Mouse (Mus musculus) ES-CJ7 (cell line): ENCODE data around the gene Gm17026.
"Not testable (repeated sequence)": the region's sequence is repeated elsewhere in the genome, so short reads cannot be mapped to it uniquely, and the experiment has no call there.

Experiments used
- DNase-seq: peaks from one replicate; pipeline ENCODE4 v3.0.0; 2011; ENCODE audit warnings: low read depth, low spot score

The Gm17026 gene

GRCm38 (mm10) chr14:42259948-42260347 is at the start of gene Gm17026:
Gene Gm17026, minus strand, starts transcription at chr14:42260048.
- not testable (repeated sequence) for DNase-seq

DNA sequence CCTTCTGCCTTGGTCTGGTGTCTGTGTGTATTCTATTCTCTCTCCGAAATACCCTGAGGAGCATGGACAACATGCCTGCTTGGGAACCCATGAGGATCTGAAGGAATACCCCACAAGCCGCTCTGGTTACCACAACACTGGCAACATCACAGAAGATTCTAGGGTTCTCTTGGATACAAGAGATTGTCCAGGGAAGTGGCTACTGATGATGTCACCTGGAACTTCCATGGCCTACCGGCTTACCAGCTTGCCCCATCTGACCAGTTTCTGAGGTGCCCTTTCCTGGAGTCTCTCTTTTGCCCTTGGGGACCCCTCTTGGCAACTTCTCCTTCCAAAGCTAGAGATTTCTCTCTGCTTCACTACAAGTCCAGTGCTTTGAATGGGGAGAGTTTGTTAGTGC is 37.4 kb upstream of the Gm17026 start, which contains the start of gene Gm9611:
Gene Gm9611, minus strand, starts transcription at position 101 of the 400 bp plus-strand sequence.
- DNase-seq: not testable (repeated sequence)

GRCm38 (mm10) chr14:42216766-42217537 is 42.9 kb downstream of the Gm17026 start:
- not testable (repeated sequence) for DNase-seq
